Mouse (Mus musculus) intestine, postnatal 0 days (tissue): Measurements from ENCODE around the gene Mien1. TPM values are rescaled to one million over a fixed set of nuclear protein-coding genes. Genes with fewer than 3 reads are reported as not detected.

Experiments
- ATAC-seq: fragments of 200-750 bp; cut with Nextera tagmentation; 2 replicates; pipeline ENCODE4 v1.8.0; 2017; ENCODE audit warnings: mild to moderate bottlenecking, moderate TSS enrichment, moderate library complexity
- H3K27ac ChIP-seq: fragments of 300-500 bp; sonication (generic); 2 replicates; pipeline ENCODE4 v1.5.1; 2014; ENCODE audit warnings: mild to moderate bottlenecking, low read depth, low read length, moderate library complexity
- H3K27me3 ChIP-seq: fragments of 300-500 bp; sonication (generic); replicated peaks from 2 replicates; pipeline ENCODE4 v1.6.1; 2014; ENCODE audit warnings: low read length, mixed read lengths; ENCODE audit not compliant: control insufficient read depth, insufficient read depth
- H3K36me3 ChIP-seq: fragments of 300-500 bp; sonication (generic); 2 replicates; pipeline ENCODE4 v1.6.1; 2014; ENCODE audit warnings: mild to moderate bottlenecking, moderate library complexity; ENCODE audit not compliant: control insufficient read depth, insufficient read depth
- H3K4me1 ChIP-seq: fragments of 300-500 bp; sonication (generic); replicated peaks from 2 replicates; pipeline ENCODE4 v1.6.1; 2014; ENCODE audit warnings: antibody characterized with exemption, low read length, mixed read lengths; ENCODE audit not compliant: control insufficient read depth, insufficient read depth
- H3K4me2 ChIP-seq: fragments of 300-500 bp; sonication (generic); replicated peaks from 2 replicates; pipeline ENCODE4 v1.6.1; 2014; ENCODE audit warnings: low read depth, mild to moderate bottlenecking, moderate library complexity
- H3K4me3 ChIP-seq: fragments of 300-500 bp; sonication (generic); 2 replicates; pipeline ENCODE4 v1.5.1; 2014; ENCODE audit warnings: low read depth, low read length
- H3K9ac ChIP-seq: fragments of 300-500 bp; sonication (generic); 2 replicates; pipeline ENCODE4 v1.6.1; 2014; ENCODE audit warnings: mild to moderate bottlenecking, low read depth, low read length
- H3K9me3 ChIP-seq: fragments of 300-500 bp; sonication (generic); 2 replicates; pipeline ENCODE4 v1.6.1; 2016; ENCODE audit warnings: mixed run types; ENCODE audit not compliant: control insufficient read depth
- CTCF ChIP-seq: sonication (generic); IDR thresholded peaks from 2 replicates; pipeline ENCODE4 v1.5.1; 2016; ENCODE audit warnings: low read depth, mild to moderate bottlenecking, control low read depth, antibody characterized with exemption, moderate library complexity
- WGBS: fragments of 180-500 bp; shearing (Covaris S2); extraction: QIAGEN DNeasy Blood & Tissue Kit; methylation state at CpG from one replicate; pipeline ENCODE4 v1.1.7; 2014; 5-methylcytosine and 5-hydroxymethylcytosine counted together
- polyA plus RNA-seq: library from polyadenylated mRNA; unstranded; fragments of >200 nt; fragmentation: Nextera tagmentation; extraction: Ambion mirVana; gene quantifications from 2 replicates; pipeline ENCODE4 v1.2.1, GENCODE M21; 2015

Mien1 gene
- polyA plus RNA-seq, 1 experiment from 2014 or later: 265 TPM

DNA sequence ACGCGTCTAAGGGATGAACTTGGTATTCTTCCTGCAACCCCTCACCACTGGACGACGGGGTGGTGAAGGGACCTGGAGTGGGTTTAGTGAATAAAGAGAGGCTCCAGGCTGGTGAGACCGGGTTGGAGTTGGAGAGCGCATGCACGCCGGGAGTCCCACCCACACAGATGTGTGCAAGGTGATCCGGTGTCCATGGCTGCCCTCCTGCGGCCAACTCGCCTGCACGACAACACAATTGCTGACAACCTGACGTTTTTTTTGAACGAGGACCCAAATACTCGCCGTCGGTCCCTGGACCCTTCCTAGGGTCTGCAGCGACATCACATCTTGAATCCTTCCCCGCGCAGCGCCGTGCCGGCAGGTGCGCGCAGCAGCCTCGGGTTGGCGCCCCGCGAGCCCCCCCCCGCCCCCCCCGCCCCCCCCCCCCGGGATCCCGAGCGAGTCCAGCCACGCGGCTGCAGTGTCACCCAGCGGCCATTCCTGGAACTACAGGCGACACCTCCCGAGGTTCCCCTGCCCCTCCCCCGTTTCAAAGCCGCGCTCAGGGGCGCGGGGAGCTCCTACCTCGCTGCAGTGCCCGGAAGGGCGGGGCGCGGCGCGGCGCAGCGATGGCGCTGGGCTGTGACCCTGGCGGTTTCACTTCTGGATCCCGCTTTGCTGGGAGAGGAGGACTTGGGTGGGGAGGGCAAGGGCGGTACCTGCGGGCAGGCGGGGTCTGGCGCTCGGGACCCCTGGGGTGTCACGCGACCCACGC, 18.8 kb upstream of the Mien1 start:
- Histone ChIP-seq H3K9ac (peak overlapping the region; percentile 35), H3K4me2 (peak overlapping the region; percentile 85), H3K9me3 (no peaks in the 10 kb centered on the region), H3K27me3 (0 out of 2 replicates have a peak, but pooled peaks cover 4% of the 10 kb centered on the region), H3K4me3 (peak overlapping the region; percentile 52), H3K4me1 (no peaks in the 10 kb centered on the region), H3K36me3 (peaks cover 25% of the 10 kb centered on the region; the same call in 1 of the 2 replicates), H3K27ac (no peak overlapping the region)
- peak; percentile 73 for TF ChIP-seq CTCF
- whole genome bisulfite sequencing: under 1% methylated on average over 47 of the region's 64 CpGs
- ATAC-seq: peak; percentile 72

DNA sequence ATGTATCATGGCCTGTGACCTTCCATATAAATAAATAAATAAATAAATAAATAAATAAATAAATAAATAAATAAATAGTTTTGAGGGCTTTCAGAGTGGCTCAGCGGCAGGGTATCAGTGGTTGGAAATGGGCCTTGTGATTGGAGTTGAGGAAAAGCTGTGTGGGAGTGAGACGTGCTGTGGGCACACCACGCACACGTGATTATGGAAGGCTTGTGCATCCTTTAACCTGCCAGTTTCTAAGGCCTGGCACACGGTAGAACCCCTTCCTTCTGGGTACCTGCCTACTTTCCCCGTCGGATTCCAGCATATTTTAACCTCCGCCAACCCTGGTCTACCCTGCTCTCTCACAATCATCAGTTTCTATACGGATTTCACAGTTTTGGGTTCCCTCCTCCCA, 18.2 kb upstream of the Mien1 start:
- TF ChIP-seq CTCF: no peak
- peak overlapping the region; percentile 85 for H3K4me2 ChIP-seq
- ATAC-seq: peak; percentile 17; the same call in 1 of the 2 replicates
- H3K9me3 ChIP-seq: no peaks in the 10 kb centered on the region
- H3K27ac ChIP-seq: no peak overlapping the region
- H3K4me3 ChIP-seq: peak overlapping the region; percentile 52
- H3K9ac ChIP-seq: peak overlapping the region; percentile 35; the same call in 1 of the 2 replicates
- peaks cover 31% of the 10 kb centered on the region for H3K36me3 ChIP-seq
- 21% methylated on average over 9 of the region's 9 CpGs for WGBS
- no peaks in the 10 kb centered on the region for H3K4me1 ChIP-seq
- 0 out of 2 replicates have a peak, but pooled peaks cover 4% of the 10 kb centered on the region for H3K27me3 ChIP-seq

DNA sequence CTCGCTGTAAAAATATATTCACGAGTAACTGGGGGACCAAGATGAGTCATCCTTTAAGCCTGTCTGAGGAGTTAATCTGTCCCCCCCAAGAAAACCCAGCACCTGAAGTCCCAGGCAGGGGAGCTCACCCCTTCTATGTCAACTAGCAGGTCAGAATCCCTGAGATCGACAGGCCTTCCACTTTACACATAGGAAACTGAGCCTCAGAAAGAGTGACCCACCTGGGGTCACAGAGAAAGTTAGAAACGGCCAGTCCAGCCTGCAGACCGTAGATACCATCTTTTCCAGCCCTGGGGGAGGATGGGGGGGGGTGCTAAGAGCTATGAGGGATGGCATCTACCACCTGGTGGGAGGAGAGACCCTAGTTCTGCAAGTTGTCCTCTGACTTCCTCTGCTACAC, 17.8 kb upstream of the Mien1 start:
- Histone ChIP-seq H3K4me2 (no peak overlapping the region), H3K4me1 (no peaks in the 10 kb centered on the region), H3K4me3 (no peak overlapping the region), H3K9me3 (no peaks in the 10 kb centered on the region), H3K27me3 (0 out of 2 replicates have a peak, but pooled peaks cover 4% of the 10 kb centered on the region), H3K9ac (no peak overlapping the region), H3K27ac (no peak overlapping the region), H3K36me3 (peaks cover 35% of the 10 kb centered on the region)
- WGBS: 48% methylated on average over 5 of the region's 5 CpGs
- no peak for ATAC-seq
- TF ChIP-seq CTCF: no peak

GRCm38 (mm10) chr11:98455484-98455883, 16.7 kb upstream of the Mien1 start:
- H3K4me2 ChIP-seq: no peak overlapping the region
- ATAC-seq: no peak
- H3K9me3 ChIP-seq: no peaks in the 10 kb centered on the region
- no peaks in the 10 kb centered on the region for H3K4me1 ChIP-seq
- H3K27ac ChIP-seq: no peak overlapping the region
- TF ChIP-seq CTCF: peak; percentile 56
- H3K36me3 ChIP-seq: peaks cover 45% of the 10 kb centered on the region
- H3K9ac ChIP-seq: no peak overlapping the region
- 0 out of 2 replicates have a peak, but pooled peaks cover 4% of the 10 kb centered on the region for H3K27me3 ChIP-seq
- 79% methylated on average over 4 of the region's 4 CpGs for WGBS
- no peak overlapping the region for H3K4me3 ChIP-seq

DNA sequence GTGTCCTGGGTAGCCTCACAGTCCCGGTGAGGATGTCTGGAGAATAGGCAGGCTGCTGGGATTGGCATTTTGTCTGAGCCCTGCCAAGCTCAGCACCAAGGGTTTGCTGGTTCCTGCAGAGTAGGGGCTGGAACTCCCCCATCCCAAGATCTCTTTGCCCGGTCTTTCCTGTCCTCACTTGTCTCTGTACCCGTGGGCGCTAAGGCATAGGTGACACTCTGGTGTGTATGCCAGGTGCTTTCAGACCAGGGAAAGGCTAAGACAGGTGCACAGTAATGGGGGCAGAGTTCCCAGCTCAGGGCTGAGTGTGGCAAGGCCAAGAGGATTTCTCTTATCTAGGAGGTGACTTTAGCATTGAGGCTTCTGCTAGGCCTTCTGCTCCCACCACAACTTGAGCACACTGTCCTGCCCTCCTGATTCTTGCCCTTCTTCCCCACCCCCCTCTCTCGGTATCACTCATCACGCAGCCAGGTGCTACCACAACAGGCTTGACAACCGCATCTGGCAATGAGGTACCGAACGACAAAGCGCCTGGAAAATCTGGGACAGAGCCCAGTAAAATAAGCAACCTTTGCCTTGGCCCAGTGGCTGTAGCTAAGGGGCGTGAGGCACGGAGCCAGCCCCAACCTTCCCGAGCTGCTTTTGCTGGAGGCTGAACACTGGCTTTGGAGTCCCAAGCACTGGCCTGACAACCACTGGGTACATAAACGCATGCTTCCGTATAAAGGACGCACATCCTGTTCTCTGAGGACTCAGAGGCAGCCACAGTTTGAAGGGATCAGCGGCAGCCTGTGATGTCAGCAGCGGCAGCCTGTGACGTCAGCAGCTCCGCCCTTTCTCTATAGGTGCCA, 11.4 kb upstream of the Mien1 start:
- no peak for TF ChIP-seq CTCF
- H3K4me2 ChIP-seq: peak overlapping the region; percentile 66
- 67% methylated on average over 20 of the region's 20 CpGs for WGBS
- peak overlapping the region; percentile 34; the same call in 1 of the 2 replicates for H3K9ac ChIP-seq
- no peak for ATAC-seq
- H3K9me3 ChIP-seq: no peaks in the 10 kb centered on the region
- peak overlapping the region; percentile 64 for H3K4me3 ChIP-seq
- no peaks in the 10 kb centered on the region for H3K4me1 ChIP-seq
- peaks cover 46% of the 10 kb centered on the region for H3K36me3 ChIP-seq
- H3K27ac ChIP-seq: no peak overlapping the region
- no peaks in the 10 kb centered on the region for H3K27me3 ChIP-seq

DNA sequence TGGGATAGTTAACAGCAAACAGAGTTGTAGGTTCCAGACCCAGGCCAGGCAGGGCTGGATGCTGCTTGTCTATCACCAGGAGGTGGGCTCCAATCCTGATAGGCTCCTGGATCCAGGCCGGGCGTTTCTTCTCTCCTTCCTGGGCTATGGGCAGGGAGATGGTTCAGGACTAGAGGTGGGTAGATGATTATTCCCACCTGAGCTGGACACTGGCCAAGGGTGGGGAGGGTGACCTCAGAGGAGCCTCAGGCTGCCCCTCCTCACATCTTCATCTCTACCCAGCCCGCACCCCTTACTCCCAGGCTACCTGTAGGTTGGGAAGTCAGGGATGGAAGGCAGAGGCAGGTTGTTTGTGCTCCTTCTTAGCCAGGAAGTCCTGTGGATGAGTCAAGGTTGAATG, 10.6 kb upstream of the Mien1 start:
- WGBS: 42% methylated on average over 3 of the region's 3 CpGs
- no peak for TF ChIP-seq CTCF

More for the DNA sequence above, 10.6 kb upstream of the Mien1 start:
- Histone ChIP-seq H3K9ac (peak overlapping the region; percentile 34; the same call in 1 of the 2 replicates), H3K4me1 (no peaks in the 10 kb centered on the region), H3K27me3 (no peaks in the 10 kb centered on the region), H3K36me3 (peaks cover 38% of the 10 kb centered on the region), H3K4me3 (peak overlapping the region; percentile 64), H3K27ac (no peak overlapping the region), H3K4me2 (peak overlapping the region; percentile 66), H3K9me3 (no peaks in the 10 kb centered on the region)
- no peak for ATAC-seq
